Mouse (Mus musculus) yolk sac, embryonic 10.5 days (tissue): ENCODE measurements at regions not wholly inside any gene's neighbourhood (a gene's known extent, or its start where the extent isn't known, plus 50 kb on each side); places are given as distances from the start of the nearest gene placed in this dataset.
"Not testable (repeated sequence)": the region's sequence is repeated elsewhere in the genome, so short reads cannot be mapped to it uniquely, and the experiment has no call there.

Experiments
- DNase-seq: peaks from one replicate; pipeline ENCODE4 v3.0.0-alpha.2; 2017; ENCODE audit warnings: low spot score

DNA sequence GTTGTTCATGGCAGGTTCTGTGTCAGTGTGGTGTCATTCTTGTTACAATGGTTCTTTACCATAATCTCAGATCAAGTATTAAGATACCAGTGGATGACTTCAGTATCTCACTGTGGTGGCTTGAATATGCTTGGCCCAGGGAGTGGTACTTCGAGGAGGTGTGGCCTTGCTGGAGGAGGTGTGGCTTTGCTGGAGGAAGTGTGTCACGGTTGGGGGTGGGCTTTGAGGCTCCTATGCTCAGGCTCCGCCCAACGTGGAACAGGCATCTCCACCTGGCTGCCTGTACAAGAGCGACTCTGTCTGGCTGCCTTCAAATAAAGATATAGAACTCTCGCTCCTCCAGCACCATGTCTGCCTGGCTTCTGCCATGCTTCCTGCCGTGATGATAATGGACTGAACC is 63.6 kb downstream of the Cd2 start:
- DNase-seq = no peak

DNA sequence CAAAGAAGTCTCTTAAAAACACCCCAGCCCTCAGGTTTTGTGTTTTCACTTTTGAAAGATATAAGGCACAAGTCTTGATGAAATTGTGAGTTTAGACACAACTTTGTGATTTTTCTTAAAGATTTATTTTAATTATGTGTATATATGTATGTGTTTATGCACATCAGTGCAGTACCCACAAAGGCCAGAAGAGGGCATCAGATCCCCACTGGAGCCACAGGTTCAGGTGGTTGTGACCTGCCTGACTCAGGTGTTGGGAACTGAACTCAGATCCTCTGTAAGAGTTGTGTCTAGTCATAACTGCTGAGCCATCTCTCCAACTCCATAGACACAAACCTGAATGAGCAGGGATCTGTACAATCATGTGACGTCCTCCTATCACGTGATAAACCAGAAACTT is 67.8 kb downstream of the Cd2 start:
- no peak for DNase-seq

DNA sequence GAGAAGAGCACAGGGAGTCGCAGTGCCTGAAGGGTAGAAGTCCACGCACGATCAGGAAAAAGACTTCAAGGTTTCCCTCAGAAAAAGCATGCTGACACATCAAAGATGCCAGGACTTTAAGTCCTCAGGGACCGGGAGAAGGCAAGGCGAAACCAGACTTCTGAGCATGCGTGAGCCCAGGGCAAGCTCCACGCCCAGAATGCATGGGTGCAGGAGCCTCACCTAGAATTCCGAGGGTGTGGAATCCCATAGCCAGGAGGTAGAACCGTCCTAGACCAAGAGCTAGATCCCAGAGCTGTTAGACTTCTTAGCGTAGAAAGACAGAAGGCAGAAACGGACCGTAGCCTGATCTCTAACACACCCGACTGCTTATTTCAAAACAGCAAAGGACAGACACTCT is 71.0 kb downstream of the Cd2 start:
- DNase-seq = no peak

DNA sequence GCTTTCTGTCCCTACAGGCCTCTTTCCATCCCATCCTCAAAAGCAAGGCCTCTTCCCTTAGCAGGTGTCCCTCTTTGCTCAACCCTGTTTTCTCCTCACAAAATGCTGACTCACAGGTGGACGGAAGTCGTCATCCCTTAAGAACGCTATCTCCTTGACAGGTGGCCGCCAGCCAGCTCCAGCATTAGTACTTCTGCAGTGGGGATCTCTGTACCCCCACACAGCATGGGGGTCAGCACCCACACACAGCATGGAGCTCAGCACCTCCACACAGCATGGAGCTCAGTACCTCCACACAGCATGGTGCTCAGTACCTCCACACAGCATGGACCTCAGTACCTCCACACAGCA is 74.6 kb downstream of the Cd2 start:
- no peak for DNase-seq

DNA sequence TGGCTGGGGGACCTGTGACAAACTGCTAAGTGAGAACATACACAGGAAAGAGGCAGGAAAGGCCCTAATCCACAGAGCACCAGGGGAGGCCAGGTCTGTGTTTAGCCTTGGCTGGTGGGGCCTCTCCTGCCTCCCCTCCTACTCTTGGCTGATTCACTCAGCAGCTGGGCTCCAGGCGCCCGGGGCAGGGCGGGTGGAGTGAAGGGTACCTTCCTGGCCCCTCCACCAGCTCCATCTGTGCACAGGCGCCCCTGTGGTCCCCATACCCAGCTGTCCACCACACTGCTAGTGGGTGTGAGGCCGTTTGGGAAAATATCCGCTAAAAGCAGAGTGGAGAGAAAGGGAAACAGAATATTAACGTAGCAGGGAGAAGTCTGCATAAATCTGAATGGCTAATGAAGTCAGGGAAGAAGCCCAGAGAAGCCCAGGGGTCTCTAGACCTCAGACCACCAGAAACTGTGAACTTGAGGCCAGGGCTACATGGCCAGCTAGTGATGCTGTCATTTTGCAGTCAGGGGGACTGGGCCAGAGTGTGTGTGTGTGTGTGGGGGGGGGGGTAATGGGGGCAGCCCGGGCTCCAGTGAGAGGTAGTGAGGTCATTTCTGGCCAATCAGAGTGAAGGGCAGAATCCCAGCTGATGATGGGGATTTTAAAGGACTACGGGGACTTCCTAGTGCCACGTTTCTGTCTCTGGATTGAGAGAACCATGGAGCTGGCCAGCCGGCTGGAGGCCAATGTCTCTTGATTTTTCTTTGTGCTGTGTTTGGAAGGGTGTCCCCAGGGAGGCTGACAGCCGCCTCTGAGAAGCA is 75.1 kb downstream of the Cd2 start:
- DNase-seq = peak; percentile 21

GRCm38 (mm10) chr3:101211936-101212335 is 75.8 kb downstream of the Cd2 start:
- peak; percentile 14 for DNase-seq

DNA sequence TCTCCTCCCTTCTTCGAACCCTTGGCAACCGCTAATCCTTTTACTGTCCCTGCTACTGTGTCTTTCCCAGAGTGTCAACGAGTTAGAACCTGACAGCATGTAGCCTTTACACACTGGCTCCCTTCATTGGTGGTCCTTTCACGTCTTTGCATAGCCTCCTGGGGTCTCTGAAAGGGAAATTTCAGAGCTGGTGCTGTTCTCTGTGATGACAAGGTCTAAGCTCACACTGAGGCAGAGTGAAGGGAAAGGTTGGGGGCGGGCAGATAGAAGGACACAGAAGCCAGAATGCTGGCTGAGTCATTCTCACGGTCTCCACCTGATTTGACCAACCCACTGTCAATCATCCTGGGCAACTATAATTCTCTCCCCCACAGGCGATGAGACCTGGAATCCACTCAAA is 78.2 kb downstream of the Cd2 start:
- no peak for DNase-seq

DNA sequence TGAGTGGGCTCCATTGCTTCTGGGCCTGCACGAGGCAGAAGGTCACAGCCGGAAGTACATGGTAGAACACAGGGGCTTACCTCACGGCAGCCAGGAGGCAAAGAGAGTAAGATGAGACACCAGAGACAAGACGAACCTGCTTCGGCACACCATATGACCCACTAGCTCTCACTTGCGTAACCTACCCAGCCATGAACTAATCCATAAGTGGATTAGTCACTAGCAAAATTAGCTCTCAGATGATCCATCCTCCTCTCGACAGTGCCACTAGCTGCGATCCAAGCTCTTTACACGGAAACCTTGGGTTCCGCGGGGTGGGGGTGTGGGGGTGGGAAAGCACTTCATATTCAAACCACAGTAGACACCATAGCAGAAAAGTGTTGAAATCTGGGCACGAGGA is 79.0 kb downstream of the Cd2 start:
- no peak for DNase-seq

DNA sequence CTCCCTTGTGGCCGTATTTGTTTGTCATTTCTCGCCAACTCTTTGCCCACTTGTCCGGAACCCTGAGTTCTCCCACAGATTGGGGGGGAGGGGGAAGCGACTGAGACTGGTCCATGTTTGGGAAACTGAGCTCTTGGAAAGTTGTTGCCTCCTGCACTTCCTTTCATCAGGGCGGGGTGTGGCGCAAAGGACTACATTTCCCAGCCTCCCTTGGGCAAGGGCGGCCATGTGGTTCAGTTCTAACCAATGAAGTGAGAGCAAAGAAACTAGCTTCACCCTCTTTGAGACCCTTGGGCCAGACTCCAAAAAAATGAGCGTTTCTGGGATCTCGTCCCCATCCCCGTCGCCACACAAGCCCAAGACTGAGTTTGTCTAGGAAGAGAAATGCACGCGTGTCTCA is 81.6 kb downstream of the Cd2 start:
- not testable (repeated sequence) for DNase-seq

DNA sequence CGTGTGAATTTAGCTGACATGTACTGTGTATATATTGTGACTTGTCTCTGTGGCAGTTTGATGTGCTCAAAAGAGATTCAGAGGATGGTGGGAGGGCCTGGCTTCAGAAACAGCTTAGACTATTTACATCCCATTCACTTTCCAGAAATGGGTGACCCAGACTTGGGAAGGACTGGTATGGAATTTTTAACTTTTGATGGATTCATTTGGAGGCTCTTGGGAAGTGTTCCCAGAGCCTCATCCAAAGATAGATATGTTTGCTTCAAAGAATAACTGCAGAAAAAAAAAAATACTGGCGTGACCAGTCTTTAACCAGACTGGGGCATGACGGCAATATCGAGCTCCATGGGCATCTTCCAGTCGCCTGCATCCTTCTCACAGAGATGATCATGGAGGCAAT is 84.6 kb upstream of the Ptgfrn start:
- no peak for DNase-seq

- DNase-seq = no peak
Observed at GRCm38 (mm10) chr3:101194319-101194718, 84.2 kb upstream of the Ptgfrn start.

GRCm38 (mm10) chr3:101191298-101191986 is 81.4 kb upstream of the Ptgfrn start:
- DNase-seq = no peak

DNA sequence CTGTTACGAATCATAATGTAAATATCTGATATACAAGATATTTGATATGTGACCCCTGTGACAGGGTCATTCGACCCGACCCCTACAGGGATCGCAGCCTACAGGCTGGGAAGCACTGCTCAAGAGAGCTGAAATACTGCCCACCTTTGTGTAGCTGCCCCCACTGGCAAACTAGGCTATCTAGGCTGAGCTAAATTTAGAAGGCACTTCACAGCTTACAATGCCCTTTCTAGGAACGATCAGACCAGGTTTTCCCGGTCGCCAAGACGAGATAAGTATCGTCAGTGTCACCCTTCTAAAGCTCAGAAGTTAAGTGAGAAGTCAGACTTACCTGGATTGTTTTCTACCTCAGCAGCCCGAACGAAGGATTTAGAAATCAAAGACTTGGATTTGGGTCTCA is 71.9 kb upstream of the Ptgfrn start:
- no peak for DNase-seq

GRCm38 (mm10) chr3:101173954-101174353 is 63.9 kb upstream of the Ptgfrn start:
- DNase-seq = no peak

GRCm38 (mm10) chr3:101170037-101171019 is 60.2 kb upstream of the Ptgfrn start:
- DNase-seq = no peak

GRCm38 (mm10) chr3:101167026-101167425 is 56.9 kb upstream of the Ptgfrn start:
- no peak for DNase-seq

GRCm38 (mm10) chr3:101166580-101166979 is 56.5 kb upstream of the Ptgfrn start:
- DNase-seq = no peak

DNA sequence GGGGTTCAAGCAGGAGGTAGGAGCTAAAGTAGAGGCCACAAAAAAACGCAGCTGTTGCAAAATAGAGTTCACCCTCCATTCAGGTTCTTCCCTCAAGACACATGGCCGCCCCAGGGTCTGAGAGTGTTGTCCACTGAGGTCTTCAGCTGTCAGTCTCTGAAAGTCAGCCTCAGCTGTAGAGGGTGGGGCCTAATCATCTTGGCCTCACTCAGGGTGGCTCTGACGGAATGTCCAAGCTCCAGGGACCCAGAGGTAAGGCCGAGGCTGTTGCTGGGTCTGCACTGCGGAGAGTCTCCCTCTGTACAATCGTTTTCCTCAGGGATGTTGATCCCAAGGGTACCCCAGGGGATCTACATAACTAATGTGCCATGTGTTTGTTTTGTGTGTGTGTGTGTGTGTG is 55.2 kb upstream of the Ptgfrn start:
- DNase-seq = no peak

GRCm38 (mm10) chr3:101164771-101165170 is 54.7 kb upstream of the Ptgfrn start:
- DNase-seq = no peak

- DNase-seq = no peak
Observed at GRCm38 (mm10) chr3:101163991-101164434, 53.9 kb upstream of the Ptgfrn start.

DNA sequence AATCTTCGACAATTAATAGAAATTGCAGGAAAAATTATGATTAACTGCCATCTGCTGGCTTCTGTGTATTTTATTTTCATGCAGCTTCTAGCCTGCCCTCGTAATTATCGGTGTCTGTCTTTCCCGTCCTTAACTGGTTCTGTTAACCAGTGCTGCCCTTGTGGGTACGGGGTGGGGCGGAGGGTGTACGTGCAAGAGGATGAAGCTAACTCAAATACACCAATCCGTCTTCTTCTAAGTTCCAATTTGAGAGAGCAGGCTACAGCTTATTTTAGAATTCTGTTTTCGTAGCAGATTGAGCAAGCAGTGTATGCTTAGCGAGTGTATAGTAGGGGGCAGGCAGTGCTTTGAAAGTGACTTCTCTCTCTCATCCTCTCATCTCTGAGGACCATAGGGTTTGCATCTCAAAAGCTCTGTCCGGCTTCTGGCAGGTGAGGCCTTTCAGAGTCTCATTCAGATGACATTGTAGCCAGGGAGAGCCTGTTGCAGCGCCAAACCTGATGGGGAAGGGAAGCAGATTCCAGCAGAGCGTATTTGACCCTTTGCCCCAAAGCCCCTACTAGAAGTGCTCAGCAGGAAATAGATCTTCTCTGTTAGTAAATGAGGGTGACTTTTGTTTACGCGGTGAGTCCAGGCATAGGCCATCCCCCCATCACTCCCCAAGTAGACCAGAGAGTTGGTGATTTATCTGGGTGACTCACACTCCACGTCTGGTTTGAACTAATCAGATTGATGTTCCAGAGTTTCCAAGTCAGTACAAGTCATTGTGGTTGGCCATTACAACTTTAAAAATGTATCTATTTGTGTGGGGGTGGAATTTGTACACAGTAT is 53.3 kb upstream of the Ptgfrn start:
- peak; percentile 47 for DNase-seq
